Mouse (Mus musculus): Measurements from ENCODE around the gene Myb.

The Myb gene

GRCm38 (mm10) chr10:21076731-21077130, 84.1 kb downstream of the Myb start:
- DNase-seq, result no peak

- no peak for DNase-seq
Observed at GRCm38 (mm10) chr10:21076137-21076536, 84.6 kb downstream of the Myb start.

Measured in kidney, postnatal 14 days (tissue).